Mouse (Mus musculus): ENCODE results near the gene Ighmbp2. TPM values are rescaled to one million over a fixed set of nuclear protein-coding genes. Genes with fewer than 3 reads are reported as not detected.

Ighmbp2 gene
- polyA plus RNA-seq, 1 experiment = 6.3 TPM

GRCm38 (mm10) chr19:3269279-3269678 is 13.5 kb downstream of the Ighmbp2 start:
- WGBS = 95% methylated on average over 9 of the region's 9 CpGs
- TF ChIP-seq CTCF (IDR thresholded peaks at IDR 0.05; ENCODE audit: extremely low read depth, insufficient read depth, insufficient read length, insufficient replicate concordance) (no peak), POLR2A (IDR thresholded peaks at IDR 0.05; ENCODE audit: low read depth, low read length) (no peak)
- Histone ChIP-seq H3K4me3 (ENCODE audit: extremely low read depth, insufficient read depth, insufficient read length) (no peak overlapping the region), H3K27me3 (ENCODE audit: control insufficient read depth, insufficient read depth, low read length) (no peaks in the 10 kb centered on the region), H3K36me3 (ENCODE audit: control insufficient read depth, insufficient read depth, low read length) (peaks cover 56% of the 10 kb centered on the region), H3K27ac (ENCODE audit: insufficient read depth, low read length) (no peak overlapping the region), H3K4me1 (ENCODE audit: control insufficient read depth, insufficient read depth, insufficient read length) (no peaks in the 10 kb centered on the region)
- peak in 1 of 2 experiments; percentile 1 for DNase-seq (ENCODE audit: low read depth in 1 of 2, low spot score in 2 of 2)

- H3K36me3 ChIP-seq (ENCODE audit: control insufficient read depth, insufficient read depth, low read length) = peaks cover 55% of the 10 kb centered on the region
- H3K27ac ChIP-seq (ENCODE audit: insufficient read depth, low read length) = no peak overlapping the region
- no peak overlapping the region for H3K4me3 ChIP-seq (ENCODE audit: extremely low read depth, insufficient read depth, insufficient read length)
- TF ChIP-seq CTCF (IDR thresholded peaks at IDR 0.05; ENCODE audit: extremely low read depth, insufficient read depth, insufficient read length, insufficient replicate concordance) = no peak
- TF ChIP-seq POLR2A (IDR thresholded peaks at IDR 0.05; ENCODE audit: low read depth, low read length) = no peak
- H3K4me1 ChIP-seq (ENCODE audit: control insufficient read depth, insufficient read depth, insufficient read length) = no peaks in the 10 kb centered on the region
- no peaks in the 10 kb centered on the region for H3K27me3 ChIP-seq (ENCODE audit: control insufficient read depth, insufficient read depth, low read length)
- 97% methylated on average over 17 of the region's 17 CpGs for WGBS
- DNase-seq (ENCODE audit: low read depth in 1 of 2, low spot score in 2 of 2) = peak in 1 of 2 experiments; percentile 2
Observed at GRCm38 (mm10) chr19:3268218-3268980, 14.4 kb downstream of the Ighmbp2 start.

- no peak overlapping the region for H3K27ac ChIP-seq (ENCODE audit: insufficient read depth, low read length)
- DNase-seq (ENCODE audit: low read depth in 1 of 2, low spot score in 2 of 2) = peak in 1 of 2 experiments; percentile 1
- WGBS = 96% methylated on average over 4 of the region's 4 CpGs
- no peak overlapping the region for H3K4me3 ChIP-seq (ENCODE audit: extremely low read depth, insufficient read depth, insufficient read length)
- TF ChIP-seq POLR2A (IDR thresholded peaks at IDR 0.05; ENCODE audit: low read depth, low read length) = no peak
- TF ChIP-seq CTCF (IDR thresholded peaks at IDR 0.05; ENCODE audit: extremely low read depth, insufficient read depth, insufficient read length, insufficient replicate concordance) = no peak
- H3K4me1 ChIP-seq (ENCODE audit: control insufficient read depth, insufficient read depth, insufficient read length) = no peaks in the 10 kb centered on the region
- H3K36me3 ChIP-seq (ENCODE audit: control insufficient read depth, insufficient read depth, low read length) = peaks cover 46% of the 10 kb centered on the region
- H3K27me3 ChIP-seq (ENCODE audit: control insufficient read depth, insufficient read depth, low read length) = no peaks in the 10 kb centered on the region
Observed at GRCm38 (mm10) chr19:3267340-3267739, 15.5 kb downstream of the Ighmbp2 start.

GRCm38 (mm10) chr19:3266676-3267075 is 16.1 kb downstream of the Ighmbp2 start:
- Histone ChIP-seq H3K4me1 (ENCODE audit: control insufficient read depth, insufficient read depth, insufficient read length) (no peaks in the 10 kb centered on the region), H3K36me3 (ENCODE audit: control insufficient read depth, insufficient read depth, low read length) (peaks cover 46% of the 10 kb centered on the region), H3K27me3 (ENCODE audit: control insufficient read depth, insufficient read depth, low read length) (no peaks in the 10 kb centered on the region), H3K27ac (ENCODE audit: insufficient read depth, low read length) (no peak overlapping the region), H3K4me3 (ENCODE audit: extremely low read depth, insufficient read depth, insufficient read length) (no peak overlapping the region)
- peak in 1 of 2 experiments; percentile 1 for DNase-seq (ENCODE audit: low read depth in 1 of 2, low spot score in 2 of 2)
- WGBS = 97% methylated on average over 4 of the region's 4 CpGs
- TF ChIP-seq POLR2A (IDR thresholded peaks at IDR 0.05; ENCODE audit: low read depth, low read length) (no peak), CTCF (IDR thresholded peaks at IDR 0.05; ENCODE audit: extremely low read depth, insufficient read depth, insufficient read length, insufficient replicate concordance) (no peak)

GRCm38 (mm10) chr19:3266136-3266535 is 16.7 kb downstream of the Ighmbp2 start:
- WGBS = 83% methylated on average over 5 of the region's 5 CpGs
- TF ChIP-seq CTCF (IDR thresholded peaks at IDR 0.05; ENCODE audit: extremely low read depth, insufficient read depth, insufficient read length, insufficient replicate concordance) = no peak
- no peak for TF ChIP-seq POLR2A (IDR thresholded peaks at IDR 0.05; ENCODE audit: low read depth, low read length)
- no peaks in the 10 kb centered on the region for H3K4me1 ChIP-seq (ENCODE audit: control insufficient read depth, insufficient read depth, insufficient read length)
- no peak overlapping the region for H3K27ac ChIP-seq (ENCODE audit: insufficient read depth, low read length)
- no peak overlapping the region for H3K4me3 ChIP-seq (ENCODE audit: extremely low read depth, insufficient read depth, insufficient read length)
- no peak for DNase-seq (ENCODE audit: low read depth in 1 of 2, low spot score in 2 of 2)
- H3K27me3 ChIP-seq (ENCODE audit: control insufficient read depth, insufficient read depth, low read length) = no peaks in the 10 kb centered on the region
- H3K36me3 ChIP-seq (ENCODE audit: control insufficient read depth, insufficient read depth, low read length) = peaks cover 46% of the 10 kb centered on the region

GRCm38 (mm10) chr19:3265180-3265579 is 17.6 kb downstream of the Ighmbp2 start:
- Histone ChIP-seq H3K4me3 (ENCODE audit: extremely low read depth, insufficient read depth, insufficient read length) (no peak overlapping the region), H3K36me3 (ENCODE audit: control insufficient read depth, insufficient read depth, low read length) (peaks cover 45% of the 10 kb centered on the region)
- DNase-seq (ENCODE audit: low read depth in 1 of 2, low spot score in 2 of 2) = peak in 1 of 2 experiments; percentile 0

GRCm38 (mm10) chr19:3264348-3264747 is 18.5 kb downstream of the Ighmbp2 start:
- Histone ChIP-seq H3K36me3 (ENCODE audit: control insufficient read depth, insufficient read depth, low read length) (peaks cover 47% of the 10 kb centered on the region), H3K4me1 (ENCODE audit: control insufficient read depth, insufficient read depth, insufficient read length) (no peaks in the 10 kb centered on the region), H3K27ac (ENCODE audit: insufficient read depth, low read length) (no peak overlapping the region), H3K4me3 (ENCODE audit: extremely low read depth, insufficient read depth, insufficient read length) (no peak overlapping the region), H3K27me3 (ENCODE audit: control insufficient read depth, insufficient read depth, low read length) (no peaks in the 10 kb centered on the region)
- TF ChIP-seq POLR2A (IDR thresholded peaks at IDR 0.05; ENCODE audit: low read depth, low read length) (no peak), CTCF (IDR thresholded peaks at IDR 0.05; ENCODE audit: extremely low read depth, insufficient read depth, insufficient read length, insufficient replicate concordance) (no peak)
- no peak for DNase-seq (ENCODE audit: low read depth in 1 of 2, low spot score in 2 of 2)
- 95% methylated on average over 6 of the region's 6 CpGs for WGBS

More at GRCm38 (mm10) chr19:3265180-3265579, 17.6 kb downstream of the Ighmbp2 start:
- H3K4me1 ChIP-seq (ENCODE audit: control insufficient read depth, insufficient read depth, insufficient read length) = no peaks in the 10 kb centered on the region
- WGBS = 96% methylated on average over 9 of the region's 9 CpGs
- no peak overlapping the region for H3K27ac ChIP-seq (ENCODE audit: insufficient read depth, low read length)
- H3K27me3 ChIP-seq (ENCODE audit: control insufficient read depth, insufficient read depth, low read length) = no peaks in the 10 kb centered on the region
- TF ChIP-seq CTCF (IDR thresholded peaks at IDR 0.05; ENCODE audit: extremely low read depth, insufficient read depth, insufficient read length, insufficient replicate concordance) = no peak
- TF ChIP-seq POLR2A (IDR thresholded peaks at IDR 0.05; ENCODE audit: low read depth, low read length) = no peak

Data from spleen, adult 2 months (tissue).